Mouse (Mus musculus): Measurements from ENCODE around the gene Kif1a.

DNA sequence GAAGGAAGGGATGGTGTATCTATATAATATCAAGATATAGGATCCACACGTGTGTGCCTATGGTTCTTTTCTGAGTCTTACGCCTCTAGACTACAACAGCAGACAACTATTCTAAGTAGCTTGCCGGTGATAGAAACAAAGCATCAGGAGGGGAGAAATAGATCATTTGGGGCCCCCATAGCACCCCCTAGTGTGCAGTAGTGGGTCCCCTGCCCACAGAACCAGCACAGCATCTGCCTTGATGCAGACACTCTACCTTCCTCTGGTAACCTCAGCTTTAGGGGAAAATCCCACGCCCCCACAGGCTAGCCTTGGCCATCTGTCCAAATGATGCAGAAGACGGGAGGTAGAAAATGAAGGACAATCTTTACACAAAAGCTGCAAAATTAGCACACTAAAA lies 116.8 kb downstream of the Kif1a start:
- no peak for TF ChIP-seq CTCF (IDR thresholded peaks at IDR 0.05; ENCODE audit: borderline replicate concordance, insufficient read depth, low read length)
- no peak for TF ChIP-seq POLR2A (IDR thresholded peaks at IDR 0.05; ENCODE audit: low read depth, low read length)

Data from embryonic fibroblast, embryonic 13.5 days (primary cell).